Mouse (Mus musculus) spleen, postnatal 4 days (tissue): ENCODE data around the gene Recql5.

Source experiments
- DNase-seq, 2 experiments: peaks; one replicate each; pipeline ENCODE4 v3.0.0; 2022; ENCODE audit warnings: low spot score in 2 of 2

The Recql5 gene

GRCm38 (mm10) chr11:115939690-115940329 lies 6.5 kb upstream of the Recql5 start:
- DNase-seq, result peak; percentile 63 to 81

- DNase-seq, result no peak
These were observed 452 bp upstream of the Recql5 start for GRCm38 (mm10) chr11:115933747-115934110.

- DNase-seq, result no peak
These were observed 2.0 kb downstream of the Recql5 start for GRCm38 (mm10) chr11:115931235-115931634.

- no peak for DNase-seq
These were observed 3.5 kb downstream of the Recql5 start for GRCm38 (mm10) chr11:115929818-115930217.

- peak in 1 of 2 experiments; percentile 30 for DNase-seq
These were observed 4.2 kb downstream of the Recql5 start for GRCm38 (mm10) chr11:115929031-115929430.

GRCm38 (mm10) chr11:115921986-115922385 lies 11.3 kb downstream of the Recql5 start:
- no peak for DNase-seq

- peak; percentile 73 to 84 for DNase-seq
These were observed 13.0 kb downstream of the Recql5 start for GRCm38 (mm10) chr11:115920110-115920818.

- DNase-seq, result no peak
These were observed 14.2 kb downstream of the Recql5 start for GRCm38 (mm10) chr11:115919073-115919472.

GRCm38 (mm10) chr11:115918637-115919036 lies 14.6 kb downstream of the Recql5 start:
- DNase-seq, result no peak

GRCm38 (mm10) chr11:115916579-115916978 lies 16.7 kb downstream of the Recql5 start:
- no peak for DNase-seq

- no peak for DNase-seq
These were observed 21.5 kb downstream of the Recql5 start, which contains the start of gene Smim6 for GRCm38 (mm10) chr11:115911632-115912376. Smim6 (plus strand) TSS chr11:115912017.

- peak; percentile 67 to 79 for DNase-seq
These were observed 22.1 kb downstream of the Recql5 start for GRCm38 (mm10) chr11:115911134-115911561.

- DNase-seq, result no peak
These were observed 26.8 kb downstream of the Recql5 start for GRCm38 (mm10) chr11:115906521-115906920.

GRCm38 (mm10) chr11:115906116-115906515 lies 27.2 kb downstream of the Recql5 start:
- DNase-seq, result no peak

- DNase-seq, result peak in 1 of 2 experiments; percentile 69
These were observed 28.1 kb downstream of the Recql5 start for GRCm38 (mm10) chr11:115904956-115905790.

GRCm38 (mm10) chr11:115904231-115904955 lies 28.9 kb downstream of the Recql5 start:
- peak in 1 of 2 experiments; percentile 61 for DNase-seq

GRCm38 (mm10) chr11:115903384-115904230 lies 29.7 kb downstream of the Recql5 start:
- peak; percentile 84 to 85 for DNase-seq

- DNase-seq, result peak; percentile 76 to 87
These were observed 30.4 kb downstream of the Recql5 start for GRCm38 (mm10) chr11:115902831-115903230.

- DNase-seq, result no peak
These were observed 31.1 kb downstream of the Recql5 start for GRCm38 (mm10) chr11:115902177-115902576.
